33 mouse cellular contexts compared by ENCODE assay signal in genomic region chr2:160702824-160703223, GRCm38 (mm10).
"Had no signal": no experiment of that assay in that cellular context is flagged by ENCODE, and none has a peak within 500 bp of the region (broad histone marks: within the 10 kb centered on the region; RNA-seq: fewer than 3 reads in every experiment).

No protein-coding gene starts in this region.

- H3K27me3 ChIP-seq: heart, embryonic 12.5 days; heart, embryonic 13.5 days; heart, embryonic 15.5 days; hindbrain, embryonic 12.5 days; hindbrain, embryonic 13.5 days; hindbrain, embryonic 15.5 days; intestine, embryonic 15.5 days; kidney, embryonic 15.5 days had no signal

- H3K4me3 ChIP-seq: heart, embryonic 12.5 days; heart, embryonic 13.5 days; heart, embryonic 15.5 days; hindbrain, embryonic 10.5 days; hindbrain, embryonic 12.5 days; hindbrain, embryonic 13.5 days; hindbrain, embryonic 15.5 days; intestine, embryonic 15.5 days; kidney, embryonic 15.5 days; layer of hippocampus, adult 2 months; left cerebral cortex, adult 2 months had no signal

- H3K27ac ChIP-seq: heart, embryonic 13.5 days; heart, embryonic 15.5 days; hindbrain, embryonic 10.5 days; hindbrain, embryonic 12.5 days; hindbrain, embryonic 13.5 days; hindbrain, embryonic 14.5 days; hindbrain, embryonic 15.5 days; hindbrain, postnatal 0 days; intestine, embryonic 15.5 days; kidney, embryonic 15.5 days; kidney, postnatal 0 days; layer of hippocampus, adult 2 months; left cerebral cortex, adult 2 months had no signal

- ATAC-seq: hindbrain, embryonic 16.5 days; hindbrain, postnatal 0 days; inflammation-experienced regulatory T-cells, adult 6 months; intestine, embryonic 15.5 days; intestine, embryonic 16.5 days; intestine, postnatal 0 days had no signal

- H3K4me1 ChIP-seq: hindbrain, embryonic 10.5 days; hindbrain, embryonic 12.5 days; hindbrain, embryonic 13.5 days; hindbrain, embryonic 15.5 days; intestine, embryonic 15.5 days; kidney, embryonic 15.5 days had no signal

- H3K9ac ChIP-seq: heart, embryonic 12.5 days; heart, embryonic 13.5 days; heart, embryonic 15.5 days; hindbrain, embryonic 12.5 days; hindbrain, embryonic 13.5 days; hindbrain, embryonic 14.5 days; hindbrain, embryonic 15.5 days; intestine, embryonic 15.5 days; kidney, embryonic 15.5 days had no signal

- DNase-seq: heart, postnatal 10 days; heart, postnatal 14 days; heart, postnatal 36 days; heart, postnatal 4 days; kidney, adult 11 months; kidney, adult 18-20 months; kidney, adult 2 months; kidney, adult 8-10 months; kidney, adult 9 months; kidney, postnatal 10 days; kidney, postnatal 14 days; kidney, postnatal 25 days; kidney, postnatal 36 days; layer of hippocampus, adult 9-11 months; layer of hippocampus, postnatal 36 days had no signal

- H3K9me3 ChIP-seq: heart, embryonic 12.5 days; heart, embryonic 13.5 days; heart, embryonic 15.5 days; hindbrain, embryonic 10.5 days; hindbrain, embryonic 12.5 days; hindbrain, embryonic 13.5 days; hindbrain, embryonic 15.5 days; intestine, embryonic 15.5 days; kidney, embryonic 15.5 days had no signal
